Mouse (Mus musculus) gastrocnemius, postnatal 4 days (tissue): ENCODE results near the gene Ttc30a2. TPM values are rescaled to one million over a fixed set of nuclear protein-coding genes. Genes with fewer than 3 reads are reported as not detected.

ENCODE experiments used
- DNase-seq, 2 experiments: peaks; one replicate each; pipeline ENCODE4 v3.0.0; 2021 to 2022; ENCODE audit warnings: low spot score in 2 of 2, mixed read lengths in 2 of 2
- total RNA-seq, 2 experiments: library from RNA; stranded (reverse); gene quantifications; 2 replicates each; pipeline ENCODE4 v1.2.3; 2021

Ttc30a2 gene
- total RNA-seq, 2 experiments from 2014 or later = 0.21 to 0.22 TPM

DNA sequence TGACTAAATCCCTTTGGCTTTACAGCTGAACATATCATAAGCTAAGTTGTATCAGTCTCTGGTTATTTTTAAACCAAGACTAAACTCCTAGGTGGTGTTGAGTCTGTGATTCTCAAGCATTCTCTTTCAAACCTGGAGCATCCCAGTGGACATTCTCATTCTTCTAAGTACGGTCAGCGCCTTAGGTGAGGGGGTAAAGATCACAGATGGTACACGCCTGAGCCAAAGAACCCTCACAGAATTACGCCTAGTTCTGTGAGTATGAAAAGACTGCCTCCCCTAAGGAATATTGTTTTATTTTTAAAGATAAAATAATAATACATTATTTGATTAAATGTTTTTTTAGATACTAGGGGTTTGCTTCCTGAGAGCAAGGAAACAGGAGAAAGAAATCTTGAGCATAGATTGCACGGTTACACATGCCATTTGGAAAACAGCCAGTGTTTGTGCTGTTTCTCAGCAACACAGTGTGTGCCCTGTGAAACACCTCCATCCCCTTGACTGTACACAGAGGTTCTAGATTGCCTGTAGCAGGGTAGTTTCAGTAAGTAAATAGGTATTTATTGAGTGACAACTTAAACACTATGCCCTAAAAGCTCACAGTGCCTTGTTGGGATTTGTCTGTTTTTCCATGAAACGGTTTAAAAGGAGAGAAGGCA, 48.1 kb downstream of the Ttc30a2 start:
- no peak for DNase-seq

DNA sequence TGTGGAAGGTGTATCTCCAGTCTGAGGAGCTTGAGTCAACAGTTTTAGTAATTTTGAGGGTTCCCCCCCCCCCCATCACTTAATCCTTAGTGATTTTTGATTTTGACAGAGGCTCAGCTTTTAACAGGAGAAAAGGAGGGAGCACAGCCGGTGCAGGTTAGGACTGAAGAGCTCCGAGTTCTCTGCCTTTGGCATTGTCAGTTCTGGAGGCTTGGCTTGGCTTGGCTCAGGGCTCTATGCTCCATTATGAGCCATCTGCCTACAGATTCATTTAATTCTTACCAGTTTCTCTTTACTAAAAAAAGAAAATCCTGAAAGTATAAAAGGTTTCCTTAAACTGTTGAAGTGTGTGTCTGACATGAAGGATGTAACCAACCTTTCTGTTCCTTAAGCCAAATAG, 48.8 kb downstream of the Ttc30a2 start:
- no peak for DNase-seq

DNA sequence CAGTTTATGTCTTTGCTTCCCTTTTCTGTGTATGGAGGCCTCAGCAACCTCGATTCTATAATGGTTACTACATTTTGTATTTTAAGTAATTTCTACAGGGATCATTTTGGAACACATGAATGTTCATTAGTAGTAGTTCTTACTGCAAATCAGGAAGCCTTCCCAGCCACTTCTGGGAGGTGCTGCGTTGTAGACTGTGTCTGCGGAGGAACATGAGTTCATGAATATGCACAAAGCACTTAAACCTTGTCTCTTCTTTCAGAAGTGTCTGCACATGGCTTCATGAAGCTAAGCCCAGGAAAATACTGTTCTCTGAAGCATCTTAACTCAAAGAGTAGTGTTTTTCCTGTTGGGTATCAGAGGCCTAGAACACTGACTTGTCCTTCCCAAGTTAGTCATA, 50.0 kb downstream of the Ttc30a2 start:
- DNase-seq = no peak

DNA sequence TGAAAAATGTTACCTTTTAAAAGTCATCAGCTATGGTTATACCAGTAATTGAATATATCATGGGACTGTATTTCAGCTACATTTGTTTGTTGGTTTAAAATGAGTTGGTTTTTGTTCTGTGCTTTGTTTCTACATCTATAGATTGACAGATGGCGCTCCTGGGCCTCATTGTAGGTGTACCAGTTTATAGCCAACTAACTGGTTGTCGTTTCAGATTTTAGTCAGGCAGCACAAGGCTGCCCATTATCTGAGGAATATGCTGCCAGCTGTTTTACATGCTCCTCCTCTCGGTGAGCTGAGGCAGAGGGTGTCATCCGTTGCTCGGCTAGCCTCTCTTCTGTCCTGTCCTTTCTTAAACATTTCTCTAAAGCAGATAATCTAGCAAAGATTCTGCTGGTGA, 51.9 kb downstream of the Ttc30a2 start:
- DNase-seq = no peak

Other genes starting within 250 kb of the Ttc30a2 start
- 10 to 100 TPM; 39.8 to 43.9 TPM for gene Agps, start 146.0 kb downstream of the Ttc30a2 start, total RNA-seq
- 1 to 10 TPM; 6.2 to 6.5 TPM for gene Ttc30b, start 39.6 kb downstream of the Ttc30a2 start, total RNA-seq
- 1 to 10 TPM; 2.0 to 2.5 TPM for gene Ttc30a1, start 3.8 kb upstream of the Ttc30a2 start, total RNA-seq